Mouse (Mus musculus): ENCODE measurements around the gene 4931409K22Rik.

The 4931409K22Rik gene

GRCm38 (mm10) chr5:24499113-24499512 lies 57.5 kb downstream of the 4931409K22Rik start:
- no peak for DNase-seq (ENCODE audit: low read depth, low spot score)

DNA sequence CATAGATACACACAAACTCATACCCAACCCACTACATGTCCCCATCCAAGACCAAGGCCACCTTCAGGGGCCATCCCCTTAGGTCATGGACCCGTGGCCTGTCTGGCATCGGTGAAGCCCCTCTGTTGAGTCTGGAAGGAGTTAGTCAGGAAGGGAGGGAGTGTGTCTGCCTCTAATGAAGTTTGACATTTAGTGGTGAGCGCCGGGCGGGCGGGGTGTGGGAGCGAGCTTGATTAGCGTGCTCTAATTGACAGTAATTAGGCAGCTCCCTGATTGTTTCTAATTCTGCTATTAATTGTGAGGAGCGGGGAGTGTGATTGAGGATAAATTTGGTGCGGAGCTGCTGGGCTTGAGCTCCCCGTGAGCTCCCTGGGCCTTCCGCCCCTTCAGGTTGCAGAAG lies 59.1 kb downstream of the 4931409K22Rik start:
- no peak for DNase-seq (ENCODE audit: low read depth, low spot score)

- DNase-seq (ENCODE audit: low read depth, low spot score) = no peak
Observed at GRCm38 (mm10) chr5:24496756-24497155, 59.9 kb downstream of the 4931409K22Rik start.

DNA sequence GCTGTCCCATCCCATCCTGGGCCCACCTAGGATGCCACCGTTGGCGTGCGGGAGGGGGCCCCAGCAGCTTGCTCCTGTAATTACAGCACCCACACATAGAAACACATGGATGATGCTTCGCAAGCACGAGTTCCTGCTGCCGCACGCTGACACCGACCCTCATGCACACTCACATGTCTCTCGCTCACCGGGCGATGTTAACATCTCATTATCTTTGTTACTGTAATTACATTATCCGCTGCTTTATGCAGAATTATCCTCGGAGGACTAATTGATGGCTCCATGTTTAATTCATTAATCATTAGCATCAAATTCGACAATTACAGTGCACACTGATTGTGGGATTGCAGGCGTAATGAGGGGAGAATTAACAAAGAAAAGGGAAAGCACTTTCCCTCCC lies 61.6 kb downstream of the 4931409K22Rik start:
- no peak for DNase-seq (ENCODE audit: low read depth, low spot score)
